Mouse (Mus musculus): ENCODE results near the gene Sox6.

The Sox6 gene

GRCm38 (mm10) chr7:115985716-115986115 is 52.9 kb downstream of the Sox6 start:
- DNase-seq (ENCODE audit: low spot score in 2 of 2), result no peak

DNA sequence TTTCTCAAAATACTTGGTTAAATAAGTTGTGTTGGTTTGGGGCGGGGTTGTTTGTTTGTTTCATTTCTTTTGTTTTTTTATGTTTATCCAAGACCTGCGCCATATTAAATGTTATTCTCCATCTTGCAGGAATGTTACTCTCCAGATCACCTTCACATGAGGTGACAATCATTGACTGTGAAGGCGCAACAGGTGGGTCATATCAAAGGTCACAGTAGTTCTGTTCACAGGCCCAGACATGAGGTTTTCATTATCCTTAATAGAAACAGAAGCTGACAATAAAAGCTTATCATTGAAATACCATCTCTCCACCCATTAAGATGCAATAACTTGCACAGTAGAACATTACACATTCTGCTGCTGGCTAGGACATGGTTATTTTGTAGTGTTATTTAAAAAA is 54.5 kb downstream of the Sox6 start:
- no peak for DNase-seq (ENCODE audit: low spot score in 2 of 2)

DNA sequence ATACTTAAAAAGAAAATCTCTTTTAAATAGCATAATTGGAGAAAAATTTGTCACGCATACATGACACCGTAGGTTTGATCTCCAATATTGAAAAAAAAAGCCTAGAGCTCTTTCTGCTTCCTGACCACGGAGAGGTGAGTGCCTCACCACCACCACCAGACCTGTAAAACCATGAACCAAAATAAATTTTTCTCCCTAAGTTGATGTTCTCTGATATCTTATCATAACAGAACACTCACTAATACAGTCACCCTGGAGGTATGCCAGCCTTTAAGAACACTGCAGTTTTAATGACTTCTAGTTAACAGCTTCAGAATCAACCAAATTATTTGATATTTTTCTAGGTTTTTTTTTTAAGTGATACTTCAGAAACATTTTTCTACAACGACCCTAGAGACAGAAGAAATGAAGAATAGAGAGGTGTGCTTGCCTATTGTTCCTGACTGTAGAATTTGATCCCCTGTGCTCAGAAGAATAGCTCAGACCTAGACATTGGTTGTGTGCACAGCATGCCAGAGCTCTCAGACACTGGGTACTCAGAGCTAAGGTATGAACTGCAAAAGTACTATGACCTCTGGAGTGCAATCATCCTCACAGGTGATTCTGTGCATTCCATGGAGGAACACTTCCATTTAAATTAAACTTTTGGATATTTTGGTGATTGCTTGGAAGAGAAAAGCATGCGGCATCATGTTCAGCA is 58.6 kb downstream of the Sox6 start:
- DNase-seq (ENCODE audit: low spot score in 2 of 2), result no peak

GRCm38 (mm10) chr7:115974518-115974917 is 64.1 kb downstream of the Sox6 start:
- DNase-seq (ENCODE audit: low spot score in 2 of 2), result no peak

GRCm38 (mm10) chr7:115967186-115967585 is 71.4 kb downstream of the Sox6 start:
- no peak for DNase-seq (ENCODE audit: low spot score in 2 of 2)

- peak in 1 of 2 experiments; percentile 18 for DNase-seq (ENCODE audit: low spot score in 2 of 2)
Measured at GRCm38 (mm10) chr7:115966181-115966580, 72.4 kb downstream of the Sox6 start.

GRCm38 (mm10) chr7:115953046-115953445 is 85.5 kb downstream of the Sox6 start:
- no peak for DNase-seq (ENCODE audit: low spot score in 2 of 2)

DNA sequence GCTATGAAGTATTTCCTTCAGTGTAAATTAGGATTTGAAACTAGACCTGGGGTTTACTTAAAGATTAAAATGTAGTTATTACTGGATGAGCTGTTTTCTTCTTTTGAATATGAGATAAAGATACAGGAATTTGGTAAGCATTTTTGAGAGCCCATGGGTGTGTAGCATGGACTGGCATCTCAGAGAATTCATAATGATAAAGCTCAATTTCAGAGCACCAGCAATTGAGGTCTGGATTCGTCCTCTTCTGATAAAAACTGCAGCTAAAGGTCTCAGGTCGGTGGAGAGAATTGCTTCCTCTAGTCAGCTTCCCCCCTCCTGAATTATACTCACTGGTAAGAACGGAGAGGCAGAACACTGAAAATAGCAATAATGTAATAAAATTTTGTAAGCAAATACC is 86.4 kb downstream of the Sox6 start:
- no peak for DNase-seq (ENCODE audit: low spot score in 2 of 2)

- no peak for DNase-seq (ENCODE audit: low spot score in 2 of 2)
Measured at GRCm38 (mm10) chr7:115951689-115952088, 86.9 kb downstream of the Sox6 start.

GRCm38 (mm10) chr7:115947916-115948315 is 90.7 kb downstream of the Sox6 start:
- DNase-seq (ENCODE audit: low spot score in 2 of 2), result no peak

DNA sequence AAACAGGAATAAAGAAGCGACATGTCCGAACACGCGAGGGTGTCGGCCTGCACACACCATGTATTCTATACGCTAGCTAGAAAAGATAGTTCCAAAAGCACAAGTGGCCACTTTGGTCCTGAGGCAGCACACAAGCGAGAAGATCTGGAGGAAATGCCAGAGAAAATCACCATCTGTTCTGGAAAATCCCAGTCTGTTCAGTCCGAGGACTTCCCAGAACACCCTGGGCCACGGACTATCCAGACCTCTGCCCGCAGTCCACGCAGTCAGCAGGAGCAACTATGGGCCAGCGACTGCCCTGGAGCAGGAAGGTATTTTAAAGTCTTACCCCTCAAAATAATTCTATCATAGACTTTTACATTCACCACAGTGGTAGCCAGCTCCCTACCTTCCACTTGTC is 92.0 kb downstream of the Sox6 start:
- no peak for DNase-seq (ENCODE audit: low spot score in 2 of 2)

DNA sequence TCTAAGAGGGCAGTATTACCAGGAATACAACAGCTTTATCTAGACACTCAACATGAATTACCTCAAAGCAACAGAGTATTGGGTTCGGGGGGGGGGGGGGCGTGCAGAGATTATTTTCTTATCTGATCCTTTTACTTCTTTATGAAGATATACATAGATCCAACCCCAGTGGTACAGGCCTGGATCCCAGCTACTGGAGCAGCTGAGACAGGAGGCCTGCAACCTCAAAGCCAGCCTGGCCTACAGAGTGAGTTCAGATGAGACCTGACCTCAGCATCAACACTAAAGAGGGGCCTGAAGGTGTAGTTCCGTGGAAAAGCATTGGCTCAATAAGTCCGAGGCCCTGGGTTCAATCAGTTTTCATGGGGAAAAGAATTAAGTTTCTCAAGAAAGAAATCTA is 93.1 kb downstream of the Sox6 start:
- no peak for DNase-seq (ENCODE audit: low spot score in 2 of 2)

- DNase-seq (ENCODE audit: low spot score in 2 of 2), result no peak
Measured at GRCm38 (mm10) chr7:115944250-115944649, 94.3 kb downstream of the Sox6 start.

DNA sequence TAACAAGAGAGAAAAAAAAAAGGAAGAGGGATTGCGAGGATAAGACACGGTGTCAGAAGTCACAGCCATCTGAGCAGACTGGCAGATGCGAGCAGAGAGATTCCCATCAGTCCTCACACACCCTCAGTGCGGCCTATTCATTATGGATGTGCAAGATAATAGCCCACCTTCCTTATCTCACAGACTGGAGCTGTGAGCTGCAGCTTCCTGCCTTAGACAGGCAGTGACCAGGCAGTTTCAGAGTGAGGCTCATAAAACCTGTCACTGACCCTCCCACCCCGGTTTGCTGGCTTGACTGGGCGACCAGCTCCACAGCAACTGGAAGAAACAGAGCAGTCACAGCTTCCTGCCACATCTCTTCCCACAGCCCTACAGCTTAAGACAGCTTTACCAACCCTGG is 96.8 kb downstream of the Sox6 start:
- no peak for DNase-seq (ENCODE audit: low spot score in 2 of 2)

- no peak for DNase-seq (ENCODE audit: low spot score in 2 of 2)
Measured at GRCm38 (mm10) chr7:115939292-115939691, 99.3 kb downstream of the Sox6 start.

- DNase-seq (ENCODE audit: low spot score in 2 of 2), result no peak
Measured at GRCm38 (mm10) chr7:115936908-115937307, 101.7 kb downstream of the Sox6 start.

GRCm38 (mm10) chr7:115915338-115915737 is 123.3 kb downstream of the Sox6 start:
- DNase-seq (ENCODE audit: low spot score in 2 of 2), result no peak

- DNase-seq (ENCODE audit: low spot score in 2 of 2), result no peak
Measured at GRCm38 (mm10) chr7:115910313-115910712, 128.3 kb downstream of the Sox6 start.

- DNase-seq (ENCODE audit: low spot score in 2 of 2), result no peak
Measured at GRCm38 (mm10) chr7:115904798-115905207, 133.8 kb downstream of the Sox6 start.

DNA sequence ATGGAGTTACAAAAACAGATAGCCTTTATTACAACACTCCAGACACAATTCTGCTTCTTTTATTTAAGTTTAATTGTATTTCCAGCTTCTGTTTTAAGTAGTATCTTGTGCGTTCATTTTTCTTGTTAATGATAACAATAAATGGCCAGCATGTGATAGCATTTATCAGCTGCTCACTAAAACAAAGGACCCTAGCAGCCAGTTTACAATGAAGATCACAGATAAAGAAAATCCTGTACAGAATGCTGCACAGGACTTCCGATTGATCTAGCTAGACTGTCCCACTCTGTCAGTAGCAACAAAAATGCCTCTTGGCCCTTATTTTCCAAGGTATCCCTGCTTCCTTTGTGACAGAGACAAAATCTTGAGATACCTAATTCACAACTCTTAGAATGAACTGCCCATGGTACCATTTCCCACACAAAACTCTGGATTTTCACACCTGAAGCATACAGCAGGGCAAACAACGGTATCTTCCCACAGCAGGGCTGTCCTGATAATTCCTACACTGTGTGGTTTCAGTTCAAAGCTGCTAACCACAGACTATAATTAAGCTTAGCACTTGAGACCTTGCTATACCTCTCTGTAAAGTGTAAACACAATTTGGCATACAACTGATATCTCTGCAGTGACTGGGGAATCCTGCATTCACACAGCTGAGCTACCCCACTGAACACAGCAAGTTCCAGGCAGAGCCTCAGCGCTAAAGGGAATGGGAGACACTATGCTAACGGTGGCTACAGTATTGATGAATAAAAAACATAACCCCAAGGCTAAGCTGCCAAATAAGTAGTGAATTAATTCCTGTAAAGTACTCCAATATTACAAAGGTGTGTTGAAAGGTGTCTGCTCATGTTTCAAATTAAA is 134.4 kb downstream of the Sox6 start:
- no peak for DNase-seq (ENCODE audit: low spot score in 2 of 2)

DNA sequence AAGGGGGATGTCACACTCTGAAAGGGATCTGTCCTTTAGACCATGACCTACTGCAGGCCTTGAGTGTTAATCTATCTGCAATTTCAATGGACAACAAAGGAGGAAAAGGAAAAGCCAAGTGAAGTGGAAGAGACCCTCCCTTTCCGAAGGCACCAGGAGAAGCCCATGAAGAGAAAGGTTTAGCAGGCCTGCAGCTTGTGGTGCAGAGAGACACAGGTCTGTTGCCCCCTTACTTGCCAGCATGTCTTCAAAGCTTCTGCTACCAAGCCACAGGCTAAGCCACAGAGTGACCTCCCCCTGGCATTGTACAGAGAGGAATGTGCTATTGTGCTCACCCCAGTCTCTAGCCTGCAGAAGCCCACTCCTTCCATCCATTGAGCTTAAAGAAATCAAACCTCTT is 135.2 kb downstream of the Sox6 start:
- no peak for DNase-seq (ENCODE audit: low spot score in 2 of 2)

DNA sequence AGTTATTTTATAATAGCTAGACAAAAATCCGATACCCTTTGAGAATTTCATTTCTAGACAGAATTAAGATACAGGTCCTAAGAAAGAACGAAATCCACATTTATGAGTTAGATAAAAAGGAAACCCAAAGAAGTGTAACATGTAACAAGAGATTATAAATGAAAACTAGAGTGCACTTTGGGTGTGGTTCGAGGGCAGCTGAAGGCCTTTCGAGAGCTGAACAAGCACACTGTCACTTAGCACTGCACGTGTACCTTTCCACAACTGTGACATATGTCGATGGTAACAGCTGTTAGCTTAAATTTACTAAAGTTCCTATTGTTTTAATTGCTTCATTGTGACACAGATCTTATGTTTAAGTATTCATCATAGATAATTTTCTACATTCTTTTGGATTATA is 142.8 kb downstream of the Sox6 start:
- DNase-seq (ENCODE audit: low spot score in 2 of 2), result no peak

DNA sequence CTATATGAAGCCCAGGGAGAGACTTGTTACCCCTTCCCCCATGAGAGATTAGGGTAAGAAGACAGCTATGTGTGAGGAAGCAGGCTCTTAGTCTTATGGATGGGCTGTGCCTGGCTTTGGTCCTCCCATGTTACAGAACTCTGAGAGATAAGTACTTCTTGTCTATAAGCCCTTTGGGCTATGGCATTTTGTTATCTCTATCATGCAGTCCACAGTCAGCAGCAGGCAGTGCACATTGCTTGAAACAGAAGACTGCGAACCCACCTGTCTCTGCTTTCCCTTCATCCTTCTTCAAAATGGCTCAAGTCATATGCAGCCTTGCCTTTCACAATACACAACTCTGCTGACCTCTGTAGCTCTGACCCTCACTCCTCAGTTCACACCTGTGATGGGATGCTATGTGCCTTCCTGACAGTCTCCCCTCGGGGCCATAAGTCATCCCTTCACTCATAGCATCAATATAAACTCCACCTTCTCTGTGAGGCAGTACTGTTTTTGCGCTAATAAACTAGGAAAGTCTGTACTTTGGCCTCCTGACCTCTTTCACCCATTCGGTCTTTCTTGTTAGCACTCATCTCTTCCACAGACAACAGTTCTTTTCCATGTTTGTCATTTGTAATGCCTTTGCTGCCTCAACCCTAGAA is 143.4 kb downstream of the Sox6 start:
- DNase-seq (ENCODE audit: low spot score in 2 of 2), result no peak

Measured in frontal cortex, postnatal 25 days (tissue).